Mouse (Mus musculus) olfactory bulb, adult 2 months (tissue): ENCODE measurements around the gene Cd300a.

ENCODE experiments used
- CTCF ChIP-seq: fragments of 200-500 bp; IDR thresholded peaks from 2 replicates; pipeline ENCODE4 v1.5.1; 2012; ENCODE audit warnings: low read depth, mild to moderate bottlenecking, low read length, moderate library complexity; ENCODE audit not compliant: insufficient read depth
- POLR2A ChIP-seq: fragments of 200-500 bp; IDR thresholded peaks from 2 replicates; pipeline ENCODE4 v1.6.1; 2012; ENCODE audit warnings: mild to moderate bottlenecking, low read depth, low read length, moderate library complexity; ENCODE audit not compliant: insufficient read depth

GRCm38 (mm10) chr11:114861057-114861456 is 28.8 kb upstream of the Cd300a start:
- TF ChIP-seq CTCF: no peak
- TF ChIP-seq POLR2A: no peak
